8 mouse cellular contexts compared by ENCODE assay signal in the genomic region with DNA sequence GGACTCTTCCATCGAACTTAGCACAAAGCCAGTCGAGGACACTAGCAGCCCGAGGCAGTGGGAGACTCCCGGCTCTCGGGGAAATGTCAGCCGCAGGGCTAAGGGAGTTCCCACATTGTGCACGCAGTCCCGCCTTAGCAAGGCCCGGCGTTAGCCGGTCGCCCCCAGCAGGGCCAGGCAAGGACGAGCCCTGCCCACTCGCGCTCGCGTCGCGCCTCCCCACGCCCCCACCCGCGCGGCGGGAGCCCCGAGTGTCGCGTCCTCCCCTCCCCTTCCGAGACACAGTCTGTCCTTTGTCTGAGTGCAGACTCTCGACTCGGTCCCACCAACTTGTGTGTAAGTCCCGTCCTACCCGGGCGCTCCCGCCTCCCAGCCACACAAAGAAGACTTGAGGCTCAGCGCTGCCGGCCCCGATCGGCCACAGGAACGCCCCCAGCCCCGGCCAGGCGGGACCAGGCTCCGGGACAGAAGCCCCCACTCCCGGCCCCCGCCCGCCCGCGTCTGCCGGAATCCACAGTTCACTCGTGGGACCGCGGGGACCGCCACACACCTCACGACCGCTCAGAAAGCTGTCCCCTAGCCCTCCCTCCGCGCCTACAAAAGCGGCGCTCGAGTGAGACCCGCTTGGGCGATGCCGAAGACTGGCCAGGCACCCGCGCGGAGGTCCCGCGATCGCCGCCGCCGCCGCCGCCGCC. TPM values are rescaled to one million over a fixed set of nuclear protein-coding genes. Genes with fewer than 3 reads are reported as not detected.
DNase-seq lines count a peak whose midpoint lies in the region; ATAC-seq lines count a peak whose summit lies in the region.

No protein-coding gene starts in this region.

- peak overlapping the region; percentile 99 for H3K27ac ChIP-seq in intestine, embryonic 15.5 days

- no peaks in the 10 kb centered on the region for H3K9me3 ChIP-seq in intestine, embryonic 15.5 days

- DNase-seq in adrenal gland, adult (ENCODE audit: inconsistent age in 2 of 2, low spot score in 1 of 2), result peak; percentile 78 to 93
- DNase-seq in embryo, embryonic 10.5 days (ENCODE audit: low spot score), result peak; percentile 84
- DNase-seq in gastrocnemius, postnatal 14 days, result peak; percentile 71
- DNase-seq in left cerebral cortex, postnatal 25 days (ENCODE audit: low spot score in 2 of 2), result peak; percentile 63 to 65
- DNase-seq in mesoderm, embryonic 11.5 days (ENCODE audit: low read depth, low spot score), result peak; percentile 84
- DNase-seq in right cerebral cortex, postnatal 36 days (ENCODE audit: low spot score in 2 of 2), result peak; percentile 45 to 54
- DNase-seq in urinary bladder, postnatal 4 days (ENCODE audit: low spot score in 2 of 2), result peak; percentile 62 to 66

- H3K27me3 ChIP-seq in intestine, embryonic 15.5 days (replicated peaks), result no peaks in the 10 kb centered on the region

- H3K9ac ChIP-seq in intestine, embryonic 15.5 days, result peak overlapping the region; percentile 94

- peak; percentile 67 for ATAC-seq in intestine, embryonic 15.5 days

- no peaks in the 10 kb centered on the region for H3K36me3 ChIP-seq in intestine, embryonic 15.5 days

- peak overlapping the region; percentile 62 for H3K4me2 ChIP-seq in intestine, embryonic 15.5 days (replicated peaks)

- peak overlapping the region; percentile 94 for H3K4me3 ChIP-seq in intestine, embryonic 15.5 days (replicated peaks)

- intact Hi-C loops in gastrocnemius, postnatal 14 days (cut with DNase I; ENCODE audit: low total_unique reads), result no loop called here
- intact Hi-C loops in left cerebral cortex, postnatal 25 days (cut with DNase I), result loop anchor here (2.0 kb wide), 1 partner anchor 139 kb away; no protein-coding TSS in a partner anchor

- WGBS in intestine, embryonic 15.5 days, result under 1% methylated on average over 68 of the region's 74 CpGs

- 0 out of 2 replicates have a peak, but pooled peaks cover 2% of the 10 kb centered on the region for H3K4me1 ChIP-seq in intestine, embryonic 15.5 days (replicated peaks)

RNA-seq across cellular contexts. Expression of gene Ezh2, which starts 0.9 kb away (rescaled TPM):
- 10 to 100 TPM; 11.5 to 12.2 TPM for total RNA-seq in gastrocnemius, postnatal 14 days (2021)
- polyA plus RNA-seq in intestine, embryonic 15.5 days (2015; fragmentation: Nextera tagmentation; extraction: Ambion mirVana), result 66.6 and 77.2 TPM in 2 replicates
- 10 to 100 TPM; 12.4 to 13.1 TPM for total RNA-seq in left cerebral cortex, postnatal 25 days (2021)

Comparison
In these comparisons a context has a peak if more than half of its experiments do, and no peak if none do; other contexts are left out.
1. Peak in every context shown above with its lines: DNase-seq, ATAC-seq, H3K4me3 ChIP-seq and H3K27ac ChIP-seq.